Mouse (Mus musculus) thymus, postnatal 25 days (tissue): ENCODE measurements around the gene D1Pas1.

ENCODE experiments used
- DNase-seq: peaks from one replicate; pipeline ENCODE4 v3.0.0; 2022

The D1Pas1 gene

GRCm38 (mm10) chr1:186988281-186988682 lies 21.1 kb downstream of the D1Pas1 start:
- no peak for DNase-seq

GRCm38 (mm10) chr1:186988822-186989221 lies 21.6 kb downstream of the D1Pas1 start:
- DNase-seq: no peak

GRCm38 (mm10) chr1:186991473-186991872 lies 24.3 kb downstream of the D1Pas1 start:
- no peak for DNase-seq

- DNase-seq: no peak
These were observed 24.9 kb downstream of the D1Pas1 start for GRCm38 (mm10) chr1:186992113-186992512.

GRCm38 (mm10) chr1:186997596-186998304 lies 30.5 kb downstream of the D1Pas1 start:
- DNase-seq: no peak

GRCm38 (mm10) chr1:187003441-187003861 lies 36.2 kb downstream of the D1Pas1 start:
- no peak for DNase-seq

GRCm38 (mm10) chr1:187004306-187004705 lies 37.1 kb downstream of the D1Pas1 start:
- DNase-seq: no peak

- no peak for DNase-seq
These were observed 39.2 kb downstream of the D1Pas1 start for GRCm38 (mm10) chr1:187006227-187006925.

GRCm38 (mm10) chr1:187008236-187008635 lies 41.0 kb downstream of the D1Pas1 start:
- DNase-seq: no peak

- DNase-seq: no peak
These were observed 42.9 kb downstream of the D1Pas1 start for GRCm38 (mm10) chr1:187010071-187010470.

- DNase-seq: no peak
These were observed 44.4 kb downstream of the D1Pas1 start for GRCm38 (mm10) chr1:187011601-187012000.

- DNase-seq: no peak
These were observed 46.9 kb downstream of the D1Pas1 start for GRCm38 (mm10) chr1:187014141-187014540.

GRCm38 (mm10) chr1:187015673-187016072 lies 48.5 kb downstream of the D1Pas1 start:
- DNase-seq: no peak

- DNase-seq: no peak
These were observed 48.9 kb downstream of the D1Pas1 start for GRCm38 (mm10) chr1:187016116-187016515.

GRCm38 (mm10) chr1:187020011-187020410 lies 52.8 kb downstream of the D1Pas1 start:
- no peak for DNase-seq
